Mouse (Mus musculus): ENCODE measurements around the gene Runx1. TPM values are rescaled to one million over a fixed set of nuclear protein-coding genes. Genes with fewer than 3 reads are reported as not detected.

Gene Runx1
- polyA plus RNA-seq, 1 experiment from 2014 or later, result 4.6 TPM

DNA sequence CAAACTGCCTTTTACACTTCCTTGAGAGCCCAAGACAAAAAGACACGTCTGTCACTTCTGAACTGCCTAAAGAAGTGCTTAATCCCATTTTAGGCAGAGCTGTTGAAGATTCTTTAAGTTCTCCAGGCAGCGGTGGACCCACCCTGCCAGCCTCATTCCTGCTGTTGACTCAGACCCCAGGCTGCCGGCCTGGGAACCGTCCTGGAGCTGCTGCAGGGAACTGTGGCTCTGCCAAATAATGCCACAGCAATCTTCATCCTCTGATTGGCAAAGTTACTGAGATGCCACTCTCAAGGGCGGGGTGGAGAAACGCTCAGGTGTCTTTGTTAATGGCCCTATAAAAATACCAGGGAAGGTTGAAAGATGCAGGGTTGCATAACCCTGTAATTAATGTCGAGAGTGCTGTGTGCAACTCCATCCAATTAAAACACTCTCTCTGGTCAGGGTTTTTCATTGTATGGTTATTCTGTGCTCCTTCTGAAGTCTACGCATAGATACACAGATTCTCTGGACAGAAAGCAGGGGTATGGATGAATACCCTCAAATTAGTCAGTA lies 2.4 kb upstream of the Runx1 start:
- Histone ChIP-seq H3K4me1 (ENCODE audit: insufficient read depth) (peaks cover 14% of the 10 kb centered on the region), H3K27me3 (ENCODE audit: insufficient read depth, low read length) (no peaks in the 10 kb centered on the region), H3K9ac (replicated peaks) (no peak overlapping the region), H3K4me3 (ENCODE audit: low read depth, low read length) (no peak overlapping the region), H3K9me3 (ENCODE audit: low read length) (no peaks in the 10 kb centered on the region), H3K4me2 (ENCODE audit: low read depth, low read length) (no peak overlapping the region), H3K36me3 (replicated peaks; ENCODE audit: insufficient read depth, low read length) (no peaks in the 10 kb centered on the region), H3K27ac (ENCODE audit: low read depth) (no peak overlapping the region)
- WGBS (ENCODE audit: insufficient replicate concordance), result 66% methylated on average over 8 of the region's 8 CpGs
- DNase-seq (no peak), ATAC-seq (no peak)
- no peak for TF ChIP-seq CTCF (IDR thresholded peaks at IDR 0.05; ENCODE audit: low read depth)

DNA sequence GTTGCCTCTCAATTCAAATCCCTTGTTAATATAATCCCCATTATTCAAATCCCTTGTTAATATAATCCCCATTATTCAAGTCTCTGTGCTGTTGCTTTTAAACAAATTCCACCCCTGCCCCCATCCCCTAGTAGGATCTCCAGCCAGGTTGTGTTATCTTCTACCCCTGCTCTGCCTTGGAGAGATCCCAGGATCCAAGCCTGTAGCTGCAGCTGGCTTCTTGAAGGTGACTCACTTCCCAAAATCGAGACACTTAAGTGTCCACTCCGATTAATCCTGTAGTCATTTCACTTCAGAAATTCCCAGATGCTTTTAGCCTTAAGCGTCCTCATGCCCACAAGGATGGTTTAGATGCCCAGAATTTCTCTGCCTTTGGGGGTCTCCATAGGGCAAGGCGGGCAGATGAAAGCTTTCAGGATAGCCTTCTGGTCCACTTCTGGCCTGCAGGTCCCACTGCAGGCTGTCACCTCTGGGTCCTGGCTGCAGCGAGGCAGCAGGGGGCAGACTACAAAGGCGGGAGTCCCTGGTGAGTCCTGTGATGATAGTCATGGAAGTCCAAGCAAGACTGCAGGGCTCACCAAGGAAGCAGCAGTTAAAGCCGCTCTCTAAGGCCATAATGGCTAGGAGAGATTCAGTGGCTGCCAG lies 1.8 kb upstream of the Runx1 start:
- Histone ChIP-seq H3K27ac (ENCODE audit: low read depth) (no peak overlapping the region), H3K27me3 (ENCODE audit: insufficient read depth, low read length) (no peaks in the 10 kb centered on the region), H3K36me3 (replicated peaks; ENCODE audit: insufficient read depth, low read length) (no peaks in the 10 kb centered on the region), H3K4me3 (ENCODE audit: low read depth, low read length) (no peak overlapping the region), H3K9ac (replicated peaks) (no peak overlapping the region), H3K9me3 (ENCODE audit: low read length) (no peaks in the 10 kb centered on the region), H3K4me2 (ENCODE audit: low read depth, low read length) (no peak overlapping the region), H3K4me1 (ENCODE audit: insufficient read depth) (peaks cover 20% of the 10 kb centered on the region)
- DNase-seq, result peak; percentile 51
- ATAC-seq, result no peak
- TF ChIP-seq EP300 (IDR thresholded peaks at IDR 0.05; ENCODE audit: low read depth) (no peak), CTCF (IDR thresholded peaks at IDR 0.05; ENCODE audit: low read depth) (peak; percentile 65)
- 58% methylated on average over 7 of the region's 7 CpGs for WGBS (ENCODE audit: insufficient replicate concordance)

DNA sequence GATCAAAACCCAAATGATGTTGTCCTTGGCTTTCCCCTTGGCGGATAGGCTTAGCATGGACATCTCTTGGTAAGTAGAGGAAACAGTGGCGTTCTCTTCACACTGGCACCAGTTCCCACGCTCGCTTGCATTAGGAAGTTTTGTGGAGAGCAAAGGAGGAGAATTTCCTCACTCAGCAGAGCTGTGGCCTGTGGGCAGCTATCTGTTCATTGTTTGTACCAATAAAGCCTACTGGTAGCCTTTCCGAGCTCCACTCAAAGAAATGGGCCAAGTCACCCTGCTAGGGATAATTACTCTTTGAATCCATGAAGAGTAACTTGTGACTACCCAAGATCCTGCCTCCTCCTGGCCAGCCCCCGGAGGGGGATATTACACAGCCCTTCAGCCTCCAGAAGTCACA lies 734 bp upstream of the Runx1 start:
- H3K9me3 ChIP-seq (ENCODE audit: low read length), result no peaks in the 10 kb centered on the region
- 0 out of 2 replicates have a peak overlapping the region, but pooled peaks have one; percentile 71 for H3K4me3 ChIP-seq (ENCODE audit: low read depth, low read length)
- 60% methylated on average over 6 of the region's 6 CpGs for WGBS (ENCODE audit: insufficient replicate concordance)
- no peak overlapping the region for H3K9ac ChIP-seq (replicated peaks)
- peak overlapping the region; percentile 89 for H3K27ac ChIP-seq (ENCODE audit: low read depth)
- TF ChIP-seq EP300 (IDR thresholded peaks at IDR 0.05; ENCODE audit: low read depth) (no peak), CTCF (IDR thresholded peaks at IDR 0.05; ENCODE audit: low read depth) (no peak)
- H3K4me1 ChIP-seq (ENCODE audit: insufficient read depth), result peaks cover 30% of the 10 kb centered on the region
- ATAC-seq (no peak), DNase-seq (no peak)
- no peaks in the 10 kb centered on the region for H3K27me3 ChIP-seq (ENCODE audit: insufficient read depth, low read length)
- H3K36me3 ChIP-seq (replicated peaks; ENCODE audit: insufficient read depth, low read length), result no peaks in the 10 kb centered on the region; the same call in 1 of the 2 replicates
- peak overlapping the region; percentile 80 for H3K4me2 ChIP-seq (ENCODE audit: low read depth, low read length)

DNA sequence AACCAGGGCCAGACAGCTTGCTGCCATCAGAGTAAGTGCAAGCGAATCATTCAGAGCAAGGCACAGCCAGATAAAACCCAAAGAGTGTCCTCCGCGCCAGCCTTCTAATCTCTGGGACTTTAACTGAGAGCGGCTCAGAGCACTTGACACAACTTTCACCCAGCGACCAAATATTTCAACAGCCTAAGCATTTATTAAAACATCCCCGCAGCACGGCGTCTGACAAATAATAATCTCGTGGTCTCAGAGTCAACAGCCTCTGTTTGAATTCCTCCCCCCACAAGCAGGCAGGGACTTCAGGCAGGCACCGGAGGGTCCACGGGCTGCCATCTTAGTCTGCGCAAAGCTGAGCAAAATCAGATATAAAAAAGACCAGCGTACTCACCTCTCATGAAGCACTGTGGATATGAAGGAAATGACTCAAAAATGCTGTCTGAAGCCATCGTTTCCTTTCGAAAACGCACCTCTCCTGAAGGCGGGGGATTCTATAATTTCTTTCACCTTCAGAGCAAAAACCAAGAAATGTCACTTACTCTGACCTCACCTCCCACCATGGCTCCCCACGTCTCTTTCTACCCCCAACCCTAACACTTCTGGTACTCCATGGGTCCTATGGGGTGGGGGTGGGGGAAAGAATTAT lies 625 bp downstream of the Runx1 start:
- Histone ChIP-seq H3K9ac (replicated peaks) (peak overlapping the region; percentile 73), H3K4me3 (ENCODE audit: low read depth, low read length) (peak overlapping the region; percentile 71), H3K4me2 (ENCODE audit: low read depth, low read length) (peak overlapping the region; percentile 80), H3K4me1 (ENCODE audit: insufficient read depth) (peaks cover 42% of the 10 kb centered on the region), H3K27me3 (ENCODE audit: insufficient read depth, low read length) (no peaks in the 10 kb centered on the region), H3K36me3 (replicated peaks; ENCODE audit: insufficient read depth, low read length) (peaks cover 6% of the 10 kb centered on the region; the same call in 1 of the 2 replicates), H3K9me3 (ENCODE audit: low read length) (no peaks in the 10 kb centered on the region), H3K27ac (ENCODE audit: low read depth) (peak overlapping the region; percentile 89)
- ATAC-seq, result peak; percentile 24; the same call in 1 of the 2 replicates
- 22% methylated on average over 18 of the region's 18 CpGs for WGBS (ENCODE audit: insufficient replicate concordance)
- TF ChIP-seq EP300 (IDR thresholded peaks at IDR 0.05; ENCODE audit: low read depth), result no peak
- no peak for TF ChIP-seq CTCF (IDR thresholded peaks at IDR 0.05; ENCODE audit: low read depth)
- DNase-seq, result peak; percentile 40

DNA sequence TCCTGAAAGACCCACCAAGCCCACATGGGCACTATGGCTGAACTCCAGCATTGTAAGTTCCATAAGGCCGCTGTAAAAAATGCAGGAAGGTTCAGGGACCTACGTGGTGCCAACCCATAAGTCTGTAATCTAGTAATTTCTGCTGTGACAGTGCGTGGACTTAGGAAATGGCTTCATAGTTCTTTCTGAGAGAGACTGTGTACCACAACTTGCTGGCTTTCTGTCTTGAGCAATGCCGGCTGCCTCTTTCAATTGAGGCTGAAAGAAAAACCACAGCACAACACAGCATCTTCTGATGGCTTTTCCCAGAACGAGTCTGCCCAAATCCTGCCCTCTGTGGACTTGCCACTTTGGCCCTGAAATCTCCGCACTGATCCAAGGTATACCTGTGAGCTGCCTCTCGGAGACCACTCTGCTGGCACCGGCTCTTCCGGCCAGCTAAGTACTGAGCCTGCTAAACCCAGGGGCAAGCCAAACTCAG lies 1.2 kb downstream of the Runx1 start:
- H3K27me3 ChIP-seq (ENCODE audit: insufficient read depth, low read length), result no peaks in the 10 kb centered on the region
- peaks cover 47% of the 10 kb centered on the region for H3K4me1 ChIP-seq (ENCODE audit: insufficient read depth)
- H3K27ac ChIP-seq (ENCODE audit: low read depth), result peak overlapping the region; percentile 89
- no peak for DNase-seq
- peak overlapping the region; percentile 73 for H3K9ac ChIP-seq (replicated peaks)
- peak overlapping the region; percentile 80 for H3K4me2 ChIP-seq (ENCODE audit: low read depth, low read length)
- H3K36me3 ChIP-seq (replicated peaks; ENCODE audit: insufficient read depth, low read length), result peaks cover 6% of the 10 kb centered on the region; the same call in 1 of the 2 replicates
- no peaks in the 10 kb centered on the region for H3K9me3 ChIP-seq (ENCODE audit: low read length)
- TF ChIP-seq EP300 (IDR thresholded peaks at IDR 0.05; ENCODE audit: low read depth) (no peak), CTCF (IDR thresholded peaks at IDR 0.05; ENCODE audit: low read depth) (no peak)
- 36% methylated on average over 9 of the region's 9 CpGs for WGBS (ENCODE audit: insufficient replicate concordance)
- H3K4me3 ChIP-seq (ENCODE audit: low read depth, low read length), result peak overlapping the region; percentile 71
- ATAC-seq, result no peak

DNA sequence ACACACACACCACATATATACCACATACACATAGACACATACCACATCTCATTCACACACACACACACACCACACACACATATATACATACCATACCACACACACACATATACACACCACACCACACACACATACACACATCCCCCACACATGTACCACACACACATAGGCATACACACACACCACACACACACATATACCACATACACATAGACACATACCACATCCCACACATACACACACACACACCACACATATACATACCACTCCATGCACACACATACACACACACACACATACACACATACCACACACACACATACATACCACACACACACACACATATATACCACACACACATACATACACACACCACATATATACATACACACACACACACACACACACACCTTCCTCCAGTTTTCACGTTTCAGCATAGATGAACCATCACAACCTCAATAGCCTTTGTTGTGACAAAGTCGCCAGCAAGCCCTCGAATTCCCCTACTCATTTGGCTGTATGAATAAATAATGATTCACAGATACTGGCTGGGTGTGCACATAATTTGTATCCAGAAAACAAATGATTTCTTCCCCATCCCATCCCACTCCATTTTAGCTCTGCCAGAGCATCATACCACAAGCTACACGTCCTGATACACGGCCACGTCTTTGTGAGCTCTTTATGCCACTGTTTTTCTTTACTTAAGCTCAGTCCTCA lies 1.8 kb downstream of the Runx1 start:
- H3K27ac ChIP-seq (ENCODE audit: low read depth), result peak overlapping the region; percentile 89
- peak overlapping the region; percentile 73 for H3K9ac ChIP-seq (replicated peaks)
- TF ChIP-seq CTCF (IDR thresholded peaks at IDR 0.05; ENCODE audit: low read depth) (no peak), EP300 (IDR thresholded peaks at IDR 0.05; ENCODE audit: low read depth) (no peak)
- H3K27me3 ChIP-seq (ENCODE audit: insufficient read depth, low read length), result no peaks in the 10 kb centered on the region
- H3K4me2 ChIP-seq (ENCODE audit: low read depth, low read length), result peak overlapping the region; percentile 80
- H3K4me1 ChIP-seq (ENCODE audit: insufficient read depth), result peaks cover 47% of the 10 kb centered on the region
- DNase-seq, result no peak
- H3K36me3 ChIP-seq (replicated peaks; ENCODE audit: insufficient read depth, low read length), result peaks cover 6% of the 10 kb centered on the region; the same call in 1 of the 2 replicates
- 26% methylated on average over 6 of the region's 6 CpGs for WGBS (ENCODE audit: insufficient replicate concordance)
- H3K4me3 ChIP-seq (ENCODE audit: low read depth, low read length), result peak overlapping the region; percentile 71
- no peak for ATAC-seq
- H3K9me3 ChIP-seq (ENCODE audit: low read length), result no peaks in the 10 kb centered on the region

All from liver, postnatal 0 days (tissue).